In genomic region chr9:21225415-21225758, GRCm38 (mm10) we compare ENCODE assay signal across 8 mouse cellular contexts. TPM values are rescaled to one million over a fixed set of nuclear protein-coding genes. Genes with fewer than 3 reads are reported as not detected.
DNase-seq lines count a peak whose midpoint lies in the region; ATAC-seq and TF ChIP-seq lines count a peak whose summit lies in the region.

No protein-coding gene starts in this region.

- peak overlapping the region; percentile 16 for H3ac ChIP-seq in C2C12 (ENCODE audit: control insufficient read depth, insufficient read length, low read depth)

- no peak for TF ChIP-seq CTCF in gastrocnemius, adult 2 months (IDR thresholded peaks at IDR 0.05)
- no peak for TF ChIP-seq CTCF in C2C12 (IDR thresholded peaks at IDR 0.05; ENCODE audit: control insufficient read depth, insufficient read depth, insufficient read length)

- no peak overlapping the region for H3K9ac ChIP-seq in forebrain, embryonic 15.5 days (replicated peaks)
- H3K9ac ChIP-seq in liver, embryonic 13.5 days, result peak overlapping the region; percentile 41; the same call in 1 of the 2 replicates

- H3K4me1 ChIP-seq in forebrain, embryonic 15.5 days, result peaks cover 26% of the 10 kb centered on the region
- H3K4me1 ChIP-seq in liver, embryonic 13.5 days (replicated peaks), result peaks cover 58% of the 10 kb centered on the region

- H3K9me3 ChIP-seq in forebrain, embryonic 15.5 days, result no peaks in the 10 kb centered on the region
- H3K9me3 ChIP-seq in liver, embryonic 13.5 days (replicated peaks), result no peaks in the 10 kb centered on the region; the same call in 1 of the 2 replicates

- intact Hi-C loops in gastrocnemius, adult 2 months (cut with DNase I), result no loop called here

- no peak for ATAC-seq in forebrain, embryonic 15.5 days (replicated peaks)
- ATAC-seq in liver, embryonic 13.5 days (ENCODE audit: low read depth), result no peak
- no peak for ATAC-seq in frontal cortex, adult (ENCODE audit: low TSS enrichment)

- H3K4me3 ChIP-seq in gastrocnemius, adult 2 months, result peak overlapping the region; percentile 68
- no peak overlapping the region for H3K4me3 ChIP-seq in C2C12 (ENCODE audit: insufficient read depth, poor library complexity, severe bottlenecking)
- H3K4me3 ChIP-seq in forebrain, embryonic 15.5 days, result peak overlapping the region; percentile 3; the same call in 1 of the 2 replicates
- H3K4me3 ChIP-seq in liver, embryonic 13.5 days (replicated peaks), result peak overlapping the region; percentile 51

- no peaks in the 10 kb centered on the region for H3K79me2 ChIP-seq in C2C12 (ENCODE audit: control insufficient read depth, insufficient read depth)

- no peaks in the 10 kb centered on the region for H3K79me3 ChIP-seq in C2C12 (ENCODE audit: low read depth)

- no peak for DNase-seq in gastrocnemius, adult 2 months
- no peak for DNase-seq in gastrocnemius, postnatal 10 days
- DNase-seq in liver, embryonic 13.5 days, result no peak
- DNase-seq in thymus, adult 18-20 months, result no peak
- no peak for DNase-seq in cerebellum, adult 11-12 months

- 22% methylated on average over 7 of the region's 7 CpGs for WGBS in forebrain, embryonic 15.5 days
- WGBS in liver, embryonic 13.5 days (ENCODE audit: insufficient replicate concordance), result 10% methylated on average over 7 of the region's 7 CpGs

- peaks cover 7% of the 10 kb centered on the region for H3K36me3 ChIP-seq in C2C12 (ENCODE audit: control insufficient read depth, insufficient read depth)
- peaks cover 15% of the 10 kb centered on the region; the same call in 1 of the 2 replicates for H3K36me3 ChIP-seq in forebrain, embryonic 15.5 days
- peaks cover 15% of the 10 kb centered on the region for H3K36me3 ChIP-seq in liver, embryonic 13.5 days

- H3K4me2 ChIP-seq in forebrain, embryonic 15.5 days (replicated peaks), result peak overlapping the region; percentile 22
- peak overlapping the region; percentile 72 for H3K4me2 ChIP-seq in liver, embryonic 13.5 days

- H3K27me3 ChIP-seq in C2C12 (ENCODE audit: control insufficient read depth, insufficient read depth, insufficient read length), result no peaks in the 10 kb centered on the region
- no peaks in the 10 kb centered on the region for H3K27me3 ChIP-seq in forebrain, embryonic 15.5 days
- H3K27me3 ChIP-seq in liver, embryonic 13.5 days, result no peaks in the 10 kb centered on the region

- no peak overlapping the region for H3K27ac ChIP-seq in gastrocnemius, adult 2 months
- H3K27ac ChIP-seq in forebrain, embryonic 15.5 days (replicated peaks), result no peak overlapping the region
- H3K27ac ChIP-seq in liver, embryonic 13.5 days, result peak overlapping the region; percentile 44

TF ChIP-seq in C2C12, 6 proteins besides CTCF, POLR2A, EP300 and RAD21:
- TF ChIP-seq MYOG (IDR thresholded peaks at IDR 0.05; ENCODE audit: control insufficient read depth, extremely low read depth, insufficient read length), result no peak
- TF ChIP-seq MYOD1 (IDR thresholded peaks at IDR 0.05; ENCODE audit: control insufficient read depth, insufficient read length, low read depth), result no peak

RNA-seq across cellular contexts. Expression of gene Keap1, which starts 13.8 kb away (rescaled TPM):
- 10 to 100 TPM; 51.3 to 62.3 TPM for total RNA-seq in gastrocnemius, adult 2 months (2021)
- total RNA-seq in gastrocnemius, postnatal 10 days (2021), result 10 to 100 TPM; 59.6 to 60.9 TPM
- polyA plus RNA-seq in C2C12 (2012; fragmentation: generic; extraction: Trizol), result 41.5 TPM
- polyA plus RNA-seq in forebrain, embryonic 15.5 days (2015; fragmentation: Nextera tagmentation; extraction: Ambion mirVana), result 71.6 and 72.5 TPM in 2 replicates
- 31.9 TPM in 2 replicates for polyA plus RNA-seq in liver, embryonic 13.5 days (2015; fragmentation: Nextera tagmentation; extraction: Ambion mirVana)

RNA-seq across cellular contexts. Expression of gene S1pr5, which starts 22.9 kb away (rescaled TPM):
- total RNA-seq in gastrocnemius, adult 2 months (2021), result under 1 TPM; 0.15 to 0.33 TPM
- total RNA-seq in gastrocnemius, postnatal 10 days (2021), result under 1 TPM; 0.09 to 0.19 TPM
- 0.04 TPM for polyA plus RNA-seq in C2C12 (2012; fragmentation: generic; extraction: Trizol)
- polyA plus RNA-seq in forebrain, embryonic 15.5 days (2015; fragmentation: Nextera tagmentation; extraction: Ambion mirVana), result 1.6 TPM in 2 replicates
- polyA plus RNA-seq in liver, embryonic 13.5 days (2015; fragmentation: Nextera tagmentation; extraction: Ambion mirVana), result 0.03 and 0.10 TPM in 2 replicates

RNA-seq across cellular contexts. Expression of gene Atg4d, which starts 39.7 kb away (rescaled TPM):
- total RNA-seq in gastrocnemius, adult 2 months (2021), result 10 to 100 TPM; 68.0 to 77.4 TPM
- total RNA-seq in gastrocnemius, postnatal 10 days (2021), result 10 to 100 TPM; 28.4 to 31.9 TPM
- polyA plus RNA-seq in C2C12 (2012; fragmentation: generic; extraction: Trizol), result 33.7 TPM
- polyA plus RNA-seq in forebrain, embryonic 15.5 days (2015; fragmentation: Nextera tagmentation; extraction: Ambion mirVana), result 53.1 and 55.0 TPM in 2 replicates
- polyA plus RNA-seq in liver, embryonic 13.5 days (2015; fragmentation: Nextera tagmentation; extraction: Ambion mirVana), result 85.5 and 86.2 TPM in 2 replicates

RNA-seq across cellular contexts. Expression of gene Pde4a, which starts 59.9 kb away (rescaled TPM):
- 10 to 100 TPM; 39.0 to 66.8 TPM for total RNA-seq in gastrocnemius, adult 2 months (2021)
- total RNA-seq in gastrocnemius, postnatal 10 days (2021), result 10 to 100 TPM; 22.1 to 23.2 TPM
- 7.4 TPM for polyA plus RNA-seq in C2C12 (2012; fragmentation: generic; extraction: Trizol)
- 23.7 and 25.9 TPM in 2 replicates for polyA plus RNA-seq in forebrain, embryonic 15.5 days (2015; fragmentation: Nextera tagmentation; extraction: Ambion mirVana)
- 2.0 and 2.1 TPM in 2 replicates for polyA plus RNA-seq in liver, embryonic 13.5 days (2015; fragmentation: Nextera tagmentation; extraction: Ambion mirVana)
